Mouse (Mus musculus) spleen, postnatal 14 days (tissue): ENCODE measurements around the gene Ms4a18.
"Not testable (repeated sequence)": the region's sequence is repeated elsewhere in the genome, so short reads cannot be mapped to it uniquely, and the experiment has no call there.

Experiments
- DNase-seq, 2 experiments: peaks; one replicate each; pipeline ENCODE4 v3.0.0; 2021 to 2022; ENCODE audit warnings: low spot score in 2 of 2

Gene Ms4a18

GRCm38 (mm10) chr19:11017891-11018290, at the start of gene Ms4a18:
TSS of gene Ms4a18 (minus strand) at chr19:11018031.
- DNase-seq, result no peak

- no peak for DNase-seq
These were observed 47.5 kb upstream of the Ms4a18 start for GRCm38 (mm10) chr19:11065202-11065875.

GRCm38 (mm10) chr19:11060900-11061299, 43.1 kb upstream of the Ms4a18 start:
- DNase-seq, result no peak

- no peak for DNase-seq
These were observed 42.1 kb upstream of the Ms4a18 start for GRCm38 (mm10) chr19:11059967-11060366.

GRCm38 (mm10) chr19:11055700-11056099, 37.9 kb upstream of the Ms4a18 start:
- not testable (repeated sequence) for DNase-seq

- no peak for DNase-seq
These were observed 35.4 kb upstream of the Ms4a18 start for GRCm38 (mm10) chr19:11053277-11053676.

GRCm38 (mm10) chr19:11052877-11053276, 35.0 kb upstream of the Ms4a18 start:
- no peak for DNase-seq

GRCm38 (mm10) chr19:11050286-11050685, 32.5 kb upstream of the Ms4a18 start:
- DNase-seq, result no peak

- no peak for DNase-seq
These were observed 31.6 kb upstream of the Ms4a18 start for GRCm38 (mm10) chr19:11049426-11049825.

GRCm38 (mm10) chr19:11048503-11048902, 30.7 kb upstream of the Ms4a18 start:
- no peak for DNase-seq

GRCm38 (mm10) chr19:11048009-11048408, 30.2 kb upstream of the Ms4a18 start:
- no peak for DNase-seq

- DNase-seq, result peak; percentile 26 to 43
These were observed 27.3 kb upstream of the Ms4a18 start for GRCm38 (mm10) chr19:11044996-11045711.

GRCm38 (mm10) chr19:11044671-11044995, 26.8 kb upstream of the Ms4a18 start:
- no peak for DNase-seq

- no peak for DNase-seq
These were observed 19.7 kb upstream of the Ms4a18 start for GRCm38 (mm10) chr19:11037570-11037969.

GRCm38 (mm10) chr19:11022382-11022781, 4.6 kb upstream of the Ms4a18 start:
- DNase-seq, result no peak

- DNase-seq, result no peak
These were observed 580 bp downstream of the Ms4a18 start for GRCm38 (mm10) chr19:11017251-11017650.

- DNase-seq, result no peak
These were observed 1.8 kb downstream of the Ms4a18 start for GRCm38 (mm10) chr19:11015998-11016397.

- no peak for DNase-seq
These were observed 2.4 kb downstream of the Ms4a18 start for GRCm38 (mm10) chr19:11015468-11015867.

GRCm38 (mm10) chr19:10993150-10993549, 24.7 kb downstream of the Ms4a18 start, which contains the start of gene Ms4a15:
TSS of gene Ms4a15 (minus strand) at chr19:10993250.
- DNase-seq, result no peak

GRCm38 (mm10) chr19:10991911-10992310, 25.9 kb downstream of the Ms4a18 start:
- no peak for DNase-seq

- no peak for DNase-seq
These were observed 27.1 kb downstream of the Ms4a18 start for GRCm38 (mm10) chr19:10990751-10991150.

GRCm38 (mm10) chr19:10988563-10988962, 29.3 kb downstream of the Ms4a18 start:
- no peak for DNase-seq

GRCm38 (mm10) chr19:10985889-10986288, 31.9 kb downstream of the Ms4a18 start:
- no peak for DNase-seq
